Mouse (Mus musculus): ENCODE data around the gene Erv3. TPM values are rescaled to one million over a fixed set of nuclear protein-coding genes. Genes with fewer than 3 reads are reported as not detected.

Erv3 gene
- polyA plus RNA-seq, 1 experiment from 2014 or later: not detected

DNA sequence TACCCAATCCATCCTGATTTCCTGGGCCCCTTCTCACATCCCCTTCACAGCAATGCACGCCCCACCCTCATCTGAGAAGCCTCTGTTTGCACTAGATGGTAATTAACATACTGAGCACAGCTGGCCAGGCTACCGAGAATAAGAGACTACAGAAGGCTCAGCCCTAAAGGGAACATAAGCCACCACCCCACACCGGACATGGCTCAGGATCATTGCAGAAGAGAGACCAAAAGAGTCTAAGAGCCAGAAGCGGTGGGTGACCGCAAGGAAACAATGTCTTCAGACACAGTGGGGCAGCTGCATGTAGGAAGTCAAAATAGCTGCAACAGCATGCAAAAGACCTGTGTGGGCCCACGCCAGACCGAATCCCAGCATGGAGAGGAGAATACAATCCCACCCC, 50.7 kb downstream of the Erv3 start:
- Histone ChIP-seq H3K4me2 (ENCODE audit: low read length) (no peak overlapping the region), H3K36me3 (ENCODE audit: control insufficient read depth, insufficient read depth, low read length) (no peaks in the 10 kb centered on the region), H3K4me1 (ENCODE audit: control insufficient read depth, insufficient read depth, low read length) (no peaks in the 10 kb centered on the region), H3K9me3 (ENCODE audit: control insufficient read depth, low read length) (no peaks in the 10 kb centered on the region), H3K27ac (replicated peaks; ENCODE audit: low read depth, low read length) (no peak overlapping the region), H3K4me3 (replicated peaks; ENCODE audit: low read depth, low read length) (no peak overlapping the region), H3K27me3 (ENCODE audit: control insufficient read depth, insufficient read depth, low read length) (no peaks in the 10 kb centered on the region; the same call in 1 of the 2 replicates), H3K9ac (replicated peaks; ENCODE audit: low read length) (no peak overlapping the region)
- no peak for ATAC-seq (ENCODE audit: low FRiP score, low TSS enrichment)
- 35% methylated on average over 7 of the region's 7 CpGs for WGBS
- no peak for DNase-seq

DNA sequence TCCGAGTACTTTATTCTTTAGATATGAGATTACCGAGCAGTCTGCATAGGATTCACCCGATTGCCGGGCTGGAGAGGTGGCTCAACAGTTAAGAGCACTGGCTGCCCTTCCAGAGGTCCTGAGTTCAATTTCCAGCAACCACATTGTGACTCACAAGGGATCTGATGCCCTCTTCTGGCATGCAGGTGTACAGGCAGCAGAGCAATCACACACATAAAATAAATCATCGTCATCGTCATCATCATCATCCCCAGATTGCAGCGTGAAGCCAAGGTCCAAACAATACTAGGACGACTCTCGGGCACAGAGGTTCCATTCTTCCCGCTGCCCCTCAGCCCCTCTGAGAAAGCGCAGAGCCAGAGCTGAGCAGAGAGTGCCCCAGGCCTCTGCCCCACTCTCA, 51.9 kb downstream of the Erv3 start:
- H3K27ac ChIP-seq (replicated peaks; ENCODE audit: low read depth, low read length): no peak overlapping the region
- WGBS: 70% methylated on average over 11 of the region's 11 CpGs
- H3K4me2 ChIP-seq (ENCODE audit: low read length): no peak overlapping the region
- no peak overlapping the region for H3K4me3 ChIP-seq (replicated peaks; ENCODE audit: low read depth, low read length)
- DNase-seq: no peak
- H3K9me3 ChIP-seq (ENCODE audit: control insufficient read depth, low read length): no peaks in the 10 kb centered on the region
- H3K4me1 ChIP-seq (ENCODE audit: control insufficient read depth, insufficient read depth, low read length): no peaks in the 10 kb centered on the region
- no peaks in the 10 kb centered on the region for H3K27me3 ChIP-seq (ENCODE audit: control insufficient read depth, insufficient read depth, low read length)
- H3K9ac ChIP-seq (replicated peaks; ENCODE audit: low read length): no peak overlapping the region
- H3K36me3 ChIP-seq (ENCODE audit: control insufficient read depth, insufficient read depth, low read length): no peaks in the 10 kb centered on the region
- no peak for ATAC-seq (ENCODE audit: low FRiP score, low TSS enrichment)

DNA sequence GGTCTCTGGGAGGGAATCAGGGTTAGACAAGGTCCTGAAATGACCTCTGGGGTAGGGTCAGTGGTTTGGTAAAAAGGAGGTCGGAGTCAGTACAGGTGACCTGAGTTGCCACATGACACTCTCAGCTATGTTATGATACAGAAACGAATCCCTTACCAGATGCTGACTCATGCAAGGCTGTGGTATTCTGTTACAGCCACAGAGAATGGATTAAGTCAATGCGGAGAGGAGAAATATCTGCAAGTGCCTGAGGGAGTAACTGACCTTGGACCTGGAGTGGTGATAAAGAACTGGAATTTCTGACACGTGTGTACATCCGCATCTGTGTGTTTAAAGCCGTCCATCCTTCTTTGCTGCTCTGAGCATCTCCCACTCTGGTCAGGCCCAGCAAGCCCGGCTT, 52.7 kb downstream of the Erv3 start:
- no peak overlapping the region for H3K4me3 ChIP-seq (replicated peaks; ENCODE audit: low read depth, low read length)
- H3K4me2 ChIP-seq (ENCODE audit: low read length): no peak overlapping the region
- H3K27ac ChIP-seq (replicated peaks; ENCODE audit: low read depth, low read length): no peak overlapping the region
- H3K36me3 ChIP-seq (ENCODE audit: control insufficient read depth, insufficient read depth, low read length): no peaks in the 10 kb centered on the region
- ATAC-seq (ENCODE audit: low FRiP score, low TSS enrichment): no peak
- no peaks in the 10 kb centered on the region for H3K9me3 ChIP-seq (ENCODE audit: control insufficient read depth, low read length)
- 85% methylated on average over 7 of the region's 7 CpGs for WGBS
- DNase-seq: no peak
- no peaks in the 10 kb centered on the region for H3K4me1 ChIP-seq (ENCODE audit: control insufficient read depth, insufficient read depth, low read length)
- H3K9ac ChIP-seq (replicated peaks; ENCODE audit: low read length): no peak overlapping the region
- H3K27me3 ChIP-seq (ENCODE audit: control insufficient read depth, insufficient read depth, low read length): no peaks in the 10 kb centered on the region

DNA sequence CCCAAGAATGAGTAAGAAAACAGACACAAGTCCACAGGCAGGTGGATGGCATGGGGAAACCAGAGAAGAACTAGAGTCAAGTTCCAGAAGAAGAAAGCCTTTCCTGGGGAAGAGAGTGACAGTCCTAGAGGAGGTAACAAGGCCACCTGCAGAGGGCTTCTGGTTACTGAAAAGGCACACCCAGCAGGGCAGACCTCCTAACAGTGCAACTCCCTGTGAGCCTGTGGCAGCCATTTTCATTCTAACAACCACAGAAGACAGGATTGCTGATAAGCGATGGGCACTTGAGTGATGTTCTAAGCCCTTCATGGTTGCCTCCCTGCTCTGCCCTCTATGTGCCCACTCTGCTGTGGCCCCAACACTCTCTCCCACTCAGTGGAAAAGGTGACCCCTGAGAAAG, 54.2 kb downstream of the Erv3 start:
- Histone ChIP-seq H3K27me3 (ENCODE audit: control insufficient read depth, insufficient read depth, low read length) (no peaks in the 10 kb centered on the region), H3K4me1 (ENCODE audit: control insufficient read depth, insufficient read depth, low read length) (no peaks in the 10 kb centered on the region), H3K27ac (replicated peaks; ENCODE audit: low read depth, low read length) (no peak overlapping the region), H3K4me2 (ENCODE audit: low read length) (no peak overlapping the region), H3K9me3 (ENCODE audit: control insufficient read depth, low read length) (no peaks in the 10 kb centered on the region), H3K4me3 (replicated peaks; ENCODE audit: low read depth, low read length) (no peak overlapping the region), H3K9ac (replicated peaks; ENCODE audit: low read length) (no peak overlapping the region), H3K36me3 (ENCODE audit: control insufficient read depth, insufficient read depth, low read length) (no peaks in the 10 kb centered on the region)
- WGBS: 57% methylated on average over 1 of the region's 1 CpGs
- DNase-seq (no peak), ATAC-seq (ENCODE audit: low FRiP score, low TSS enrichment) (no peak)

DNA sequence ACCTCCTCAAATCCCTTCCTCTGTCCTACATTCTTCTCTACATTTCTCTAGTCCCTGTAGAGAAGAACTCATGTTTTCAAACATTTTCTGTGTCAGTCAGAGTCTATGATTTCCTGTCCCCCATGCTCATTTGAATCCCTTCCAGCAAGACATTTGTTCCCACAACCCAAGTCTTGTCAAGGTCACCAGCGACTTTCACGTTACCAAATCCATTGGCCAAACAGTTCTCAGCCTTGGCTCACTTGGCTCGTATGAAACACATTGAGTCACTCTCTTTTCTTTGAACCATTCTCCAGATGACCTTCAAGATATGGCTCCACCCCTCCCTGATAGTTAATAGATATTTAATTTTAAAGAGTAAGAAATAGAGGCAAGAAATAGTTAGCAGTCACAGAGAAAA, 55.7 kb downstream of the Erv3 start:
- Histone ChIP-seq H3K27me3 (ENCODE audit: control insufficient read depth, insufficient read depth, low read length) (no peaks in the 10 kb centered on the region), H3K4me3 (replicated peaks; ENCODE audit: low read depth, low read length) (no peak overlapping the region), H3K9ac (replicated peaks; ENCODE audit: low read length) (no peak overlapping the region), H3K4me1 (ENCODE audit: control insufficient read depth, insufficient read depth, low read length) (no peaks in the 10 kb centered on the region), H3K9me3 (ENCODE audit: control insufficient read depth, low read length) (no peaks in the 10 kb centered on the region), H3K27ac (replicated peaks; ENCODE audit: low read depth, low read length) (no peak overlapping the region), H3K4me2 (ENCODE audit: low read length) (no peak overlapping the region), H3K36me3 (ENCODE audit: control insufficient read depth, insufficient read depth, low read length) (no peaks in the 10 kb centered on the region)
- 91% methylated on average over 3 of the region's 3 CpGs for WGBS
- DNase-seq (no peak), ATAC-seq (ENCODE audit: low FRiP score, low TSS enrichment) (no peak)

Other genes with a start within 250 kb of the Erv3 start
- gene Prnp, start 50.2 kb upstream of the Erv3 start, polyA plus RNA-seq (2014; fragmentation: Nextera tagmentation; extraction: Ambion mirVana): 97.3 and 118 TPM in 2 replicates
- not detected in 2 replicates for gene Prn, start 50.2 kb upstream of the Erv3 start, polyA plus RNA-seq (2014; fragmentation: Nextera tagmentation; extraction: Ambion mirVana)
- gene Prnd, start 91.1 kb upstream of the Erv3 start, polyA plus RNA-seq (2014; fragmentation: Nextera tagmentation; extraction: Ambion mirVana): 6.4 and 14.1 TPM in 2 replicates
- 19.9 and 32.6 TPM in 2 replicates for gene Rassf2, start 170.5 kb upstream of the Erv3 start, polyA plus RNA-seq (2014; fragmentation: Nextera tagmentation; extraction: Ambion mirVana)